ENCODE assay signal across 19 mouse cellular contexts in genomic region chr6:53879567-53879966, GRCm38 (mm10). TPM values are rescaled to one million over a fixed set of nuclear protein-coding genes. Genes with fewer than 3 reads are reported as not detected.
DNase-seq lines count a peak whose midpoint lies in the region; TF ChIP-seq lines count a peak whose summit lies in the region.
"Had no signal": no experiment of that assay in that cellular context is flagged by ENCODE, and none has a peak within 500 bp of the region (broad histone marks: within the 10 kb centered on the region; RNA-seq: fewer than 3 reads in every experiment).

No protein-coding gene starts in this region.

- no peak for TF ChIP-seq POLR2A in heart, adult 2 months (IDR thresholded peaks at IDR 0.05; ENCODE audit: insufficient read depth, low read depth, low read length)

- H3K27me3 ChIP-seq in heart, adult 2 months (ENCODE audit: control insufficient read depth, insufficient read depth, low read length) = no peaks in the 10 kb centered on the region
- H3K27me3 ChIP-seq: forebrain, embryonic 13.5 days; heart, embryonic 12.5 days; limb, embryonic 13.5 days; lung, embryonic 15.5 days had no signal

- no peak for DNase-seq in heart, adult 2 months
- no peak for DNase-seq in heart, adult 9 months (ENCODE audit: low spot score in 2 of 2)
- DNase-seq in layer of hippocampus, adult 2 months (ENCODE audit: low spot score in 2 of 2) = no peak
- no peak for DNase-seq in layer of hippocampus, postnatal 36 days
- peak; percentile 62 for DNase-seq in fat pad, adult 2 months (ENCODE audit: extremely low read depth, low read depth, low spot score)
- DNase-seq in urinary bladder, postnatal 14 days (ENCODE audit: low spot score) = peak; percentile 73
- DNase-seq in neural tube, embryonic 10.5 days (ENCODE audit: extremely low spot score, low spot score) = no peak
- DNase-seq: adrenal gland, postnatal 25 days; cerebellum, adult 11-12 months; cerebellum, postnatal 25 days; gastrocnemius, postnatal 25 days; heart, postnatal 36 days; right cerebral cortex, postnatal 4 days had no signal

- intact Hi-C loops in heart, adult 2 months (cut with DNase I) = loop anchor here (10.0 kb wide), 1 partner anchor 205 kb away; no protein-coding TSS in a partner anchor

- WGBS in heart, adult 2 months = 90% methylated on average over 8 of the region's 8 CpGs

- H3K9ac ChIP-seq in heart, adult 2 months (ENCODE audit: low read depth, low read length) = no peak overlapping the region
- H3K9ac ChIP-seq: forebrain, embryonic 13.5 days; heart, embryonic 12.5 days; limb, embryonic 13.5 days; liver, embryonic 14.5 days; lung, embryonic 15.5 days had no signal

- no peak overlapping the region for H3K4me3 ChIP-seq in heart, adult 2 months
- H3K4me3 ChIP-seq in layer of hippocampus, adult 2 months = no peak overlapping the region
- H3K4me3 ChIP-seq: forebrain, embryonic 13.5 days; heart, embryonic 12.5 days; limb, embryonic 13.5 days; lung, embryonic 15.5 days had no signal

- no peaks in the 10 kb centered on the region for H3K36me3 ChIP-seq in heart, adult 2 months (ENCODE audit: control insufficient read depth, insufficient read depth, low read length)
- H3K36me3 ChIP-seq: heart, embryonic 12.5 days; limb, embryonic 13.5 days; lung, embryonic 15.5 days had no signal

- peak overlapping the region; percentile 73 for H3K27ac ChIP-seq in heart, adult 2 months
- H3K27ac ChIP-seq in layer of hippocampus, adult 2 months = peak overlapping the region; percentile 86; the same call in 1 of the 2 replicates
- H3K27ac ChIP-seq: forebrain, embryonic 13.5 days; limb, embryonic 13.5 days; liver, embryonic 14.5 days; lung, embryonic 15.5 days had no signal

- TF ChIP-seq CTCF in heart, adult 2 months (IDR thresholded peaks at IDR 0.05) = no peak
- TF ChIP-seq CTCF in layer of hippocampus, adult 2 months (conservative IDR thresholded peaks at IDR 0.05) = no peak

- H3K79me2 ChIP-seq in heart, adult 2 months (replicated peaks; ENCODE audit: control insufficient read depth, insufficient read depth, low read length) = no peaks in the 10 kb centered on the region

- no peak for TF ChIP-seq EP300 in heart, adult 2 months (IDR thresholded peaks at IDR 0.05; ENCODE audit: insufficient read depth, low read depth, low read length)

- H3K4me1 ChIP-seq in heart, adult 2 months (ENCODE audit: control insufficient read depth, insufficient read depth, low read length) = peaks cover 14% of the 10 kb centered on the region
- H3K4me1 ChIP-seq: heart, embryonic 12.5 days had no signal

RNA-seq across cellular contexts. Expression of gene Tril, which starts 58.9 kb away (rescaled TPM):
- total RNA-seq in heart, adult 2 months (2021) = 1 to 10 TPM; 3.3 to 3.9 TPM
- 4.4 and 5.1 TPM in 2 replicates for polyA plus RNA-seq in heart, adult 2 months (2012; rRNA removed)
- 10 to 100 TPM; 32.2 to 35.7 TPM for total RNA-seq in layer of hippocampus, adult 2 months (2021)
- 10 to 100 TPM; 33.6 to 38.5 TPM for total RNA-seq in layer of hippocampus, postnatal 36 days (2021)
- total RNA-seq: megakaryocyte, adult 5-6 weeks had no signal

Comparison
In these comparisons a context has a peak if more than half of its experiments do, and no peak if none do; other contexts are left out.
1. DNase-seq: peak in fat pad, adult 2 months (single experiment) and urinary bladder, postnatal 14 days (single experiment); none in heart, adult 2 months (0 of 2), heart, adult 9 months (0 of 2), layer of hippocampus, adult 2 months (0 of 2), layer of hippocampus, postnatal 36 days (0 of 2) and neural tube, embryonic 10.5 days (single experiment).
2. RNA of gene Tril, which starts 58.9 kb away (total RNA-seq): 33.6 to 38.5 TPM in layer of hippocampus, postnatal 36 days and 32.2 to 35.7 TPM in layer of hippocampus, adult 2 months; 3.3 to 3.9 TPM in heart, adult 2 months; every median in the first group is over 4 times any median in the second.